Mouse (Mus musculus): ENCODE measurements around the gene Gchfr.

DNA sequence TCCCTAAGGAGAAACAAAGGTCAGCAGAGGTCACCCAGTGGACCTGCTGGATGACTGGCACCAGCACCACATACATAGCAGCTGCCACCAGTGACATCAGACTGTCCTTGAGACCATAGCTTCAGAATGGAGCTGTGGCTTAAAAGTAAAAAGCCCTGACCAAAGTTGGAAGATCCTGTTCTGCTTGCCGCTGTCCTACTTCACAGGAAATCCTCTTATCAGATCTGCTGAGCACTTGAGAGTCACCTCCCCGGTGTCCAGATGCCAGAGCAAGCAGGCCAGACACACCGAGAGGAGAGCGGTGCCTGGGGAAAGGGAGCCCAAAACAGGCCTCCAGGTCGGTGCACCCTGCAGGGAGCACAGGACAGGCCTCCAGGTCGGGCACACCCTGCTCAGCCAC lies 15.3 kb upstream of the Gchfr start:
- TF ChIP-seq POLR2A (IDR thresholded peaks at IDR 0.05; ENCODE audit: extremely low read depth, insufficient read depth, low read length): no peak
- TF ChIP-seq CTCF (IDR thresholded peaks at IDR 0.05; ENCODE audit: extremely low read depth, insufficient read depth, low read length): no peak
